ENCODE assay signal across 9 mouse cellular contexts in genomic region chr3:122483066-122483782, GRCm38 (mm10).
DNase-seq lines count a peak whose midpoint lies in the region; ATAC-seq and TF ChIP-seq lines count a peak whose summit lies in the region.
"Had no signal": no experiment of that assay in that cellular context is flagged by ENCODE, and none has a peak within 500 bp of the region (broad histone marks: within the 10 kb centered on the region; RNA-seq: fewer than 3 reads in every experiment).

No protein-coding gene starts in this region.

- no peak overlapping the region for H3K4me3 ChIP-seq in forebrain, postnatal 0 days (ENCODE audit: low read depth, low read length)
- no peak overlapping the region for H3K4me3 ChIP-seq in intestine, embryonic 15.5 days (replicated peaks)
- no peak overlapping the region for H3K4me3 ChIP-seq in stomach, embryonic 14.5 days (ENCODE audit: low read depth, low read length)

- peaks cover 43% of the 10 kb centered on the region for H3K4me1 ChIP-seq in forebrain, postnatal 0 days (ENCODE audit: insufficient read depth)
- peaks cover 32% of the 10 kb centered on the region for H3K4me1 ChIP-seq in intestine, embryonic 15.5 days (replicated peaks)
- H3K4me1 ChIP-seq in stomach, embryonic 14.5 days (ENCODE audit: control insufficient read depth, insufficient read depth, low read length): peaks cover 14% of the 10 kb centered on the region

- H3K27me3 ChIP-seq in forebrain, postnatal 0 days (ENCODE audit: insufficient read depth, low read length): no peaks in the 10 kb centered on the region
- H3K27me3 ChIP-seq in intestine, embryonic 15.5 days (replicated peaks): no peaks in the 10 kb centered on the region
- H3K27me3 ChIP-seq in stomach, embryonic 14.5 days (ENCODE audit: control insufficient read depth, insufficient read depth, low read length): no peaks in the 10 kb centered on the region

- H3K4me2 ChIP-seq in forebrain, postnatal 0 days (ENCODE audit: low read depth): no peak overlapping the region
- H3K4me2 ChIP-seq in intestine, embryonic 15.5 days (replicated peaks): no peak overlapping the region; the same call in 1 of the 2 replicates
- 0 out of 2 replicates have a peak overlapping the region, but pooled peaks have one; percentile 12 for H3K4me2 ChIP-seq in stomach, embryonic 14.5 days (replicated peaks; ENCODE audit: low read depth, low read length)

- DNase-seq in heart, adult 18-20 months: peak; percentile 48 to 50
- DNase-seq in heart, postnatal 25 days (ENCODE audit: low spot score): no peak
- peak; percentile 34 for DNase-seq in NIH3T3 (ENCODE audit: low read depth)
- peak; percentile 46 for DNase-seq in forebrain, postnatal 0 days
- DNase-seq in layer of hippocampus, adult 11-12 months (ENCODE audit: low spot score): no peak
- no peak for DNase-seq in spleen, postnatal 10 days (ENCODE audit: low spot score in 2 of 2)

- no peaks in the 10 kb centered on the region for H3K36me3 ChIP-seq in forebrain, postnatal 0 days (ENCODE audit: insufficient read depth)
- no peaks in the 10 kb centered on the region for H3K36me3 ChIP-seq in intestine, embryonic 15.5 days
- H3K36me3 ChIP-seq in stomach, embryonic 14.5 days (ENCODE audit: control insufficient read depth, insufficient read depth, low read length): no peaks in the 10 kb centered on the region
- H3K36me3 ChIP-seq: G1E had no signal

- peak; percentile 24; the same call in 1 of the 2 replicates for ATAC-seq in forebrain, postnatal 0 days
- peak; percentile 27; the same call in 1 of the 2 replicates for ATAC-seq in intestine, embryonic 15.5 days
- ATAC-seq in stomach, embryonic 14.5 days (ENCODE audit: insufficient number of reproducible peaks, insufficient read depth, low FRiP score, low read depth): 0 out of 2 replicates have a peak, but pooled peaks have one; percentile 12

- intact Hi-C loops in heart, postnatal 25 days (cut with DNase I): no loop called here

- WGBS in forebrain, postnatal 0 days: 14% methylated on average over 14 of the region's 14 CpGs
- 34% methylated on average over 14 of the region's 14 CpGs for WGBS in intestine, embryonic 15.5 days
- WGBS in stomach, embryonic 14.5 days: 36% methylated on average over 14 of the region's 14 CpGs

- TF ChIP-seq CTCF in forebrain, postnatal 0 days (IDR thresholded peaks at IDR 0.05; ENCODE audit: low read depth): no peak

- H3K27ac ChIP-seq in forebrain, postnatal 0 days (ENCODE audit: low read depth, low read length): peak overlapping the region; percentile 24; the same call in 1 of the 2 replicates
- H3K27ac ChIP-seq in intestine, embryonic 15.5 days: peak overlapping the region; percentile 46
- H3K27ac ChIP-seq in stomach, embryonic 14.5 days (ENCODE audit: low read length): no peak overlapping the region; the same call in 1 of the 2 replicates

- no peaks in the 10 kb centered on the region for H3K9me3 ChIP-seq in forebrain, postnatal 0 days (ENCODE audit: low read length)
- H3K9me3 ChIP-seq in intestine, embryonic 15.5 days: no peaks in the 10 kb centered on the region
- no peaks in the 10 kb centered on the region for H3K9me3 ChIP-seq in stomach, embryonic 14.5 days (ENCODE audit: control insufficient read depth, low read depth, low read length)
- H3K9me3 ChIP-seq: G1E had no signal

- H3K9ac ChIP-seq in forebrain, postnatal 0 days: peak overlapping the region; percentile 2; the same call in 1 of the 2 replicates
- H3K9ac ChIP-seq in intestine, embryonic 15.5 days: no peak overlapping the region
- H3K9ac ChIP-seq in stomach, embryonic 14.5 days (replicated peaks; ENCODE audit: low read depth, low read length): no peak overlapping the region

Comparison
In these comparisons a context has a peak if more than half of its experiments do, and no peak if none do; other contexts are left out.
1. DNase-seq: peak in heart, adult 18-20 months (2 of 2), NIH3T3 (single experiment) and forebrain, postnatal 0 days (single experiment); none in heart, postnatal 25 days (single experiment), layer of hippocampus, adult 11-12 months (single experiment) and spleen, postnatal 10 days (0 of 2).
2. Peak in every context shown above with its lines, with median percentiles within 50 percentile points of each other: ATAC-seq.